7 mouse cellular contexts compared by ENCODE assay signal in genomic region chrX:9640594-9640993, GRCm38 (mm10). TPM values are rescaled to one million over a fixed set of nuclear protein-coding genes. Genes with fewer than 3 reads are reported as not detected.
DNase-seq lines count a peak whose midpoint lies in the region; ATAC-seq lines count a peak whose summit lies in the region.
"Not testable (repeated sequence)": the region's sequence is repeated elsewhere in the genome, so short reads cannot be mapped to it uniquely, and the experiment has no call there.

No protein-coding gene starts in this region.

- not testable (repeated sequence) for H3K9me3 ChIP-seq in liver, embryonic 11.5 days (ENCODE audit: control insufficient read depth, low read length)

- DNase-seq in A20 (ENCODE audit: low read depth, low spot score) (peak; percentile 21), MEL-GATA-1-ER (ENCODE audit: extremely low read depth, low read depth) (peak; percentile 51)
- DNase-seq in c-Kit-positive CD71-positive TER-119-positive erythroid progenitor cells, embryonic 14.5 days (ENCODE audit: low spot score) = peak; percentile 16
- peak; percentile 5 to 51 for DNase-seq in kidney, postnatal 4 days
- DNase-seq in liver, embryonic 11.5 days (ENCODE audit: low spot score) = not testable (repeated sequence)
- peak; percentile 17 for DNase-seq in thymus, postnatal 4 days

- H3K9ac ChIP-seq in liver, embryonic 11.5 days (ENCODE audit: low read depth, low read length) = not testable (repeated sequence)

- H3K4me3 ChIP-seq in liver, embryonic 11.5 days (ENCODE audit: low read depth, low read length) = not testable (repeated sequence)

- not testable (repeated sequence) for H3K27me3 ChIP-seq in liver, embryonic 11.5 days (replicated peaks; ENCODE audit: control insufficient read depth, insufficient read depth, low read length)

- not testable (repeated sequence) for H3K4me1 ChIP-seq in liver, embryonic 11.5 days (replicated peaks; ENCODE audit: control insufficient read depth, insufficient read depth, low read length)

- H3K4me2 ChIP-seq in liver, embryonic 11.5 days = not testable (repeated sequence)

- not testable (repeated sequence) for H3K36me3 ChIP-seq in liver, embryonic 11.5 days (ENCODE audit: control insufficient read depth, insufficient read depth, low read length)

- WGBS in liver, embryonic 11.5 days = 42% methylated on average over 5 of the region's 5 CpGs

- not testable (repeated sequence) for H3K27ac ChIP-seq in liver, embryonic 11.5 days (ENCODE audit: low read depth, low read length)

- peak; percentile 60 for ATAC-seq in liver, embryonic 11.5 days (replicated peaks; ENCODE audit: low FRiP score)
- peak; percentile 73 for ATAC-seq in megakaryocyte progenitor cell, adult 5-6 weeks (replicated peaks; ENCODE audit: poor library complexity)

RNA-seq across cellular contexts. Expression of gene Dynlt3, which starts 22.2 kb away (rescaled TPM):
- 40.3 and 42.6 TPM in 2 replicates for polyA plus RNA-seq in liver, embryonic 11.5 days (2014; fragmentation: Nextera tagmentation; extraction: Ambion mirVana)
- 51.8 and 53.3 TPM in 2 replicates for total RNA-seq in megakaryocyte progenitor cell, adult 5-6 weeks (2015)
- total RNA-seq in megakaryocyte progenitor cell, adult 5-6 weeks (2017) = 71.8 and 77.1 TPM in 2 replicates
